Mouse (Mus musculus): ENCODE data around the gene Hist2h3c2. TPM values are rescaled to one million over a fixed set of nuclear protein-coding genes. Genes with fewer than 3 reads are reported as not detected.
"Not testable (repeated sequence)": the region's sequence is repeated elsewhere in the genome, so short reads cannot be mapped to it uniquely, and the experiment has no call there.

The Hist2h3c2 gene
- total and polyA plus RNA-seq, 2 experiments from 2014 or later = 2.3 to 551 TPM

- WGBS = 53% methylated on average over 6 of the region's 6 CpGs
Observed at GRCm38 (mm10) chr3:96248141-96249033, 9.5 kb upstream of the Hist2h3c2 start.

DNA sequence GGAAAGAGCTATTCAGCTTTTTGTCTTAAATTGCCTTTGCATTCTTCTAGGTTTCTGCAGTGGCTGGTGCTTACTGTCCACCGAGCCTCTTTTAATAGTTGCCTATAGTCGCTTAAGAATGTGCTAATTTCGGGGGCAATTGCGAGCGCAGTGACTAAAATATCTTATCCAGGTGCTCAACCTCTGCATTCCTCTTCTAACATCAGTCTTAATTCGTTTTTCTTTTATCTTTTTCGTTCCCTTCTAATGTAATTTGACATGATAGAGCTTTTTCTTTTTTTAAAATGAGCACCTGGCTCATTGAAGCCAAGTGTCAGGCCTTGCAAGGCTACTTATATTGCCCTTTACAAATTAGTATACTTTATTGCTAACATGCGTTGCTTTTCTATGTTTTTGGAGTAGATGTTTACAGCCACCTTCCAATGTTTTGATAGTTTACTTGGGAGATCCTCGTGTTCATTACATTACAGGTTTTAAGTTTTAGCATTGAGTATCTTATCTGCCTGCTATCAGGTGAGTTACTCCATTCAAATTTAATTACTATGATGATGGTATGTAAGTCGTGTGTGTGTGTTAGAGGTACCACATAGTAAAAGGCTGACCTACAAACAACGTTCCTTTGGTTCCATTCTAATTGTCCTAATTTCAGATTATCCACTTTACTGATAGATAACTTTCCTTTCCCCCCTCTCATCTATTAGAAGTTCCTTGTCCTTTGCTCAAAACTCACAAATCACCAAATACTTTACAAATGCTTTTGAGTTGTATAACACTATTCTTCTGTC, 8.6 kb upstream of the Hist2h3c2 start:
- Histone ChIP-seq H3K4me1 (ENCODE audit: control insufficient read depth, insufficient read depth) (peaks cover 38% of the 10 kb centered on the region), H3K27me3 (ENCODE audit: control insufficient read depth, insufficient read depth, low read length) (no peaks in the 10 kb centered on the region), H3K36me3 (replicated peaks; ENCODE audit: control insufficient read depth, insufficient read depth, low read length) (no peaks in the 10 kb centered on the region), H3K9ac (replicated peaks; ENCODE audit: low read depth, low read length) (peak overlapping the region; percentile 64), H3K27ac (ENCODE audit: low read depth) (peak overlapping the region; percentile 38; the same call in 1 of the 2 replicates), H3K4me2 (ENCODE audit: low read depth, low read length) (peak overlapping the region; percentile 59), H3K9me3 (replicated peaks; ENCODE audit: control insufficient read depth, low read length) (no peaks in the 10 kb centered on the region), H3K4me3 (ENCODE audit: low read depth, low read length) (peak overlapping the region; percentile 44)
- ATAC-seq (ENCODE audit: insufficient read depth, low read depth) (no peak), DNase-seq (ENCODE audit: low spot score) (no peak)
- WGBS = 9% methylated on average over 11 of the region's 11 CpGs
- TF ChIP-seq EP300 (IDR thresholded peaks at IDR 0.05; ENCODE audit: low read depth) = no peak
- no peak for TF ChIP-seq CTCF (IDR thresholded peaks at IDR 0.05; ENCODE audit: low read depth)

More at GRCm38 (mm10) chr3:96248141-96249033, 9.5 kb upstream of the Hist2h3c2 start:
- Histone ChIP-seq H3K4me1 (ENCODE audit: control insufficient read depth, insufficient read depth) (peaks cover 38% of the 10 kb centered on the region), H3K9ac (replicated peaks; ENCODE audit: low read depth, low read length) (no peak overlapping the region), H3K9me3 (replicated peaks; ENCODE audit: control insufficient read depth, low read length) (no peaks in the 10 kb centered on the region), H3K27ac (ENCODE audit: low read depth) (peak overlapping the region; percentile 22; the same call in 1 of the 2 replicates), H3K4me3 (ENCODE audit: low read depth, low read length) (peak overlapping the region; percentile 44), H3K36me3 (replicated peaks; ENCODE audit: control insufficient read depth, insufficient read depth, low read length) (no peaks in the 10 kb centered on the region), H3K27me3 (ENCODE audit: control insufficient read depth, insufficient read depth, low read length) (no peaks in the 10 kb centered on the region), H3K4me2 (ENCODE audit: low read depth, low read length) (peak overlapping the region; percentile 59)
- no peak for ATAC-seq (ENCODE audit: insufficient read depth, low read depth)
- no peak for TF ChIP-seq CTCF (IDR thresholded peaks at IDR 0.05; ENCODE audit: low read depth)
- TF ChIP-seq EP300 (IDR thresholded peaks at IDR 0.05; ENCODE audit: low read depth) = no peak
- DNase-seq (ENCODE audit: low spot score) = no peak

DNA sequence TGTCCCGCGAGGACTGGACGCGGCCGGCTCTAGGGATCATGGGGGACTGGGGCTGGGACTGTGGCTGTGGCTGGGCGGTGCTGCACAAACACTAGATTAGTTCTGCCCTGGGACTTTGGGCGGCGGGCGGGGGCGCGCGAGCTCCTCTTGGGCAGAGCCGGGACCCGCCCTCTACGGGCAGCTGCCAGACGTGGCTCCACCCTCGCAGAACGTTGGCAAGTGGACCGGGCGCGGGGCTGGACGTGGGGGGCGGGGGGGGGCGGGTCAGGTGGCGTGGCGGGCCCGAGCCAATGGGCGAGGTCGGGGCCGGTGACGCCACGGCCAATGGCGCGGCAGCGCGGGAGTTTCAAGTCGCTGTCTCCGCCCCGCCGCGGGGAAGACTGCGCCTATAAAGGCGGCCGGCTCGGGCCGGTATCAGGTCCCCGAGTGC, 7.5 kb upstream of the Hist2h3c2 start, which contains the start of gene Hist2h3c1:
Gene Hist2h3c1, plus strand, starts transcription at position 259 of the 430 bp plus-strand sequence.
- Histone ChIP-seq H3K9ac (replicated peaks; ENCODE audit: low read depth, low read length) (peak within 1 kb of the TSS; percentile 64), H3K4me3 (ENCODE audit: low read depth, low read length) (peak within 1 kb of the TSS; percentile 44), H3K4me2 (ENCODE audit: low read depth, low read length) (peak within 1 kb of the TSS; percentile 59), H3K27ac (ENCODE audit: low read depth) (peak within 1 kb of the TSS; percentile 84), H3K4me1 (ENCODE audit: control insufficient read depth, insufficient read depth) (peaks cover 38% of the 10 kb centered on the region)
- not testable (repeated sequence) for H3K27me3 ChIP-seq (ENCODE audit: control insufficient read depth, insufficient read depth, low read length); H3K36me3 ChIP-seq (replicated peaks; ENCODE audit: control insufficient read depth, insufficient read depth, low read length); H3K9me3 ChIP-seq (replicated peaks; ENCODE audit: control insufficient read depth, low read length); DNase-seq (ENCODE audit: low spot score)
- 0% methylated on average over 12 of the region's 47 CpGs for WGBS
- peak; percentile 91 for ATAC-seq (ENCODE audit: insufficient read depth, low read depth)

GRCm38 (mm10) chr3:96246018-96246417, 7.1 kb upstream of the Hist2h3c2 start:
- ATAC-seq (ENCODE audit: insufficient read depth, low read depth); H3K4me2 ChIP-seq (ENCODE audit: low read depth, low read length); DNase-seq (ENCODE audit: low spot score): not testable (repeated sequence)

GRCm38 (mm10) chr3:96245003-96245886, 6.3 kb upstream of the Hist2h3c2 start, which contains the start of gene Hist2h2aa1:
Hist2h2aa1 (plus strand) TSS chr3:96245497.
- H3K4me2 ChIP-seq (ENCODE audit: low read depth, low read length) = peak within 1 kb of the TSS; percentile 64
- H3K27ac ChIP-seq (ENCODE audit: low read depth) = peak within 1 kb of the TSS; percentile 98
- H3K36me3 ChIP-seq (replicated peaks; ENCODE audit: control insufficient read depth, insufficient read depth, low read length); H3K9me3 ChIP-seq (replicated peaks; ENCODE audit: control insufficient read depth, low read length); H3K27me3 ChIP-seq (ENCODE audit: control insufficient read depth, insufficient read depth, low read length): not testable (repeated sequence)
- peak; percentile 83 for ATAC-seq (ENCODE audit: insufficient read depth, low read depth)
- DNase-seq (ENCODE audit: low spot score) = peak; percentile 66
- peak; percentile 79 for TF ChIP-seq EP300 (IDR thresholded peaks at IDR 0.05; ENCODE audit: low read depth)
- peaks cover 42% of the 10 kb centered on the region for H3K4me1 ChIP-seq (ENCODE audit: control insufficient read depth, insufficient read depth)
- under 1% methylated on average over 19 of the region's 88 CpGs for WGBS
- peak within 1 kb of the TSS; percentile 53 for H3K4me3 ChIP-seq (ENCODE audit: low read depth, low read length)
- peak within 1 kb of the TSS; percentile 75 for H3K9ac ChIP-seq (replicated peaks; ENCODE audit: low read depth, low read length)

More at GRCm38 (mm10) chr3:96246018-96246417, 7.1 kb upstream of the Hist2h3c2 start:
- H3K9me3 ChIP-seq (replicated peaks; ENCODE audit: control insufficient read depth, low read length); H3K27me3 ChIP-seq (ENCODE audit: control insufficient read depth, insufficient read depth, low read length); H3K9ac ChIP-seq (replicated peaks; ENCODE audit: low read depth, low read length); H3K36me3 ChIP-seq (replicated peaks; ENCODE audit: control insufficient read depth, insufficient read depth, low read length): not testable (repeated sequence)
- WGBS = 0% methylated on average over 10 of the region's 21 CpGs
- Histone ChIP-seq H3K4me3 (ENCODE audit: low read depth, low read length) (peak overlapping the region; percentile 32; the same call in 1 of the 2 replicates), H3K27ac (ENCODE audit: low read depth) (peak overlapping the region; percentile 84), H3K4me1 (ENCODE audit: control insufficient read depth, insufficient read depth) (peaks cover 41% of the 10 kb centered on the region)
